In the genomic region with DNA sequence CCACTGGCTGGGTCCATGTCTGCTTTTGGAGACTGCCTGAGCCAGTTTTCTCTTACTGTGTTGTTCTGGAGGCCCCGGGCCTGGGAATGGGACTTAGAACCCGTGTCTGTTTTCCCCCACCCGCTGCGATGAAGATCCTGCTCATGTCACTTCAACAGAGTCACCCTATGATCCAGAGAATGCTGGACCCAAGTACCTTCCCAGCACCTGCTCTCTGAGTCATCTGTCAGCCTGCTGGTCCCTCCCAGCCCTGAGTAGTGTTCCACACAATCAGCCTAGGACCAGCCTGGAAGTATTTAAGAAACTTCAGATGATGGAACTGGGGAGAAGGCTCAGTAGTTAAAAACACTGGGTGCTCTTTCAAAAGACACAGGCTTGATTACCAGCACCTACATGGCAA, we compare ENCODE assay signal across 20 mouse cellular contexts. TPM values are rescaled to one million over a fixed set of nuclear protein-coding genes. Genes with fewer than 3 reads are reported as not detected.
"Had no signal": no experiment of that assay in that cellular context is flagged by ENCODE, and none has a peak within 500 bp of the region (broad histone marks: within the 10 kb centered on the region; RNA-seq: fewer than 3 reads in every experiment).

No protein-coding gene starts in this region.

- ATAC-seq: liver, embryonic 12.5 days had no signal

- H3K4me3 ChIP-seq: limb, embryonic 10.5 days; limb, embryonic 13.5 days; liver, embryonic 12.5 days; liver, embryonic 15.5 days; neural tube, embryonic 12.5 days; neural tube, embryonic 15.5 days; stomach, embryonic 15.5 days had no signal

- H3K4me1 ChIP-seq: neural tube, embryonic 15.5 days had no signal

- DNase-seq: kidney, adult 9 months; kidney, postnatal 14 days; liver; lung, adult 2 months; lung, postnatal 14 days; lung, postnatal 4 days; midbrain, embryonic 14.5 days; retina, postnatal 1 day; spleen, adult 18-20 months; thymus, adult 18-20 months; thymus, postnatal 36 days had no signal

- H3K27ac ChIP-seq: limb, embryonic 10.5 days; limb, embryonic 13.5 days; liver, embryonic 12.5 days; liver, embryonic 15.5 days; neural tube, embryonic 12.5 days; neural tube, embryonic 15.5 days; stomach, embryonic 15.5 days had no signal

RNA-seq across cellular contexts. Expression of a gene that starts 9.8 kb away (rescaled TPM):
- total RNA-seq: megakaryocyte progenitor cell, adult 5-6 weeks; megakaryocyte-erythroid progenitor cell, adult 5-6 weeks had no signal
